Mouse (Mus musculus) kidney, adult 2 months (tissue): ENCODE results near the gene Gm2663. TPM values are rescaled to one million over a fixed set of nuclear protein-coding genes. Genes with fewer than 3 reads are reported as not detected.
"Not testable (repeated sequence)": the region's sequence is repeated elsewhere in the genome, so short reads cannot be mapped to it uniquely, and the experiment has no call there.

ENCODE experiments used
- DNase-seq: peaks from one replicate; pipeline ENCODE4 v3.0.0; 2021
- H3K27ac ChIP-seq: fragments of 200-500 bp; 2 replicates; pipeline ENCODE4 v1.5.1; 2012; ENCODE audit warnings: low read depth, low read length, control low read depth, inconsistent platforms; ENCODE audit not compliant: insufficient read depth
- H3K27me3 ChIP-seq: fragments of 200-500 bp; replicated peaks from 2 replicates; pipeline ENCODE4 v1.6.1; 2012; ENCODE audit warnings: mild to moderate bottlenecking, moderate library complexity, low read length, inconsistent platforms; ENCODE audit not compliant: control insufficient read depth, insufficient read depth
- H3K36me3 ChIP-seq: fragments of 200-500 bp; 2 replicates; pipeline ENCODE4 v1.6.1; 2012; ENCODE audit warnings: mild to moderate bottlenecking, moderate library complexity, low read length, inconsistent platforms; ENCODE audit not compliant: control insufficient read depth, insufficient read depth
- H3K4me1 ChIP-seq: fragments of 200-500 bp; 2 replicates; pipeline ENCODE4 v1.6.1; 2011; ENCODE audit warnings: low read length; ENCODE audit not compliant: control insufficient read depth, insufficient read depth
- H3K4me3 ChIP-seq: fragments of 200-500 bp; 2 replicates; pipeline ENCODE4 v1.5.1; 2011; ENCODE audit warnings: mild to moderate bottlenecking, low read depth, low read length, control low read depth; ENCODE audit not compliant: insufficient read depth
- CTCF ChIP-seq: fragments of 200-500 bp; conservative IDR thresholded peaks from 2 replicates; pipeline ENCODE4 v1.5.1; 2011; ENCODE audit warnings: low read depth, mild to moderate bottlenecking, control low read depth, low read length, moderate library complexity, mixed read lengths; ENCODE audit not compliant: insufficient read depth, insufficient read length
- POLR2A ChIP-seq: fragments of 200-500 bp; IDR thresholded peaks from one replicate; pipeline ENCODE4 v1.6.1; 2011; ENCODE audit warnings: low read depth, low read length, control low read depth
- WGBS: fragments of 180-500 bp; shearing (Covaris S2); methylation state at CpG from one replicate; pipeline ENCODE4 v1.1.7; 2018; 5-methylcytosine and 5-hydroxymethylcytosine counted together
- polyA plus RNA-seq: library from polyadenylated mRNA; depleted of rRNA; stranded (reverse); fragments of >200 nt; gene quantifications from 2 replicates; pipeline ENCODE4 v1.2.3, GENCODE M21; 2012; rRNA removed

Gene Gm2663
- polyA plus RNA-seq, result not detected in 2 replicates

GRCm38 (mm10) chr6:40999379-40999778 lies at the start of gene Gm2663:
TSS of gene Gm2663 (minus strand) at chr6:40999479.
- not testable (repeated sequence) for H3K4me3 ChIP-seq, H3K27me3 ChIP-seq, DNase-seq, H3K4me1 ChIP-seq, H3K36me3 ChIP-seq, H3K27ac ChIP-seq

- TF ChIP-seq POLR2A, result no peak
- no peak for TF ChIP-seq CTCF
- Histone ChIP-seq H3K27ac (no peak overlapping the region), H3K27me3 (no peaks in the 10 kb centered on the region), H3K36me3 (no peaks in the 10 kb centered on the region), H3K4me3 (no peak overlapping the region), H3K4me1 (no peaks in the 10 kb centered on the region)
- 17% methylated on average over 1 of the region's 1 CpGs for WGBS
- DNase-seq, result no peak
Measured at GRCm38 (mm10) chr6:41048602-41049001, 49.3 kb upstream of the Gm2663 start.

GRCm38 (mm10) chr6:41047961-41048360 lies 48.7 kb upstream of the Gm2663 start:
- no peak for DNase-seq
- 86% methylated on average over 1 of the region's 1 CpGs for WGBS
- H3K27me3 ChIP-seq, result no peaks in the 10 kb centered on the region
- H3K27ac ChIP-seq, result no peak overlapping the region
- no peak overlapping the region for H3K4me3 ChIP-seq
- no peaks in the 10 kb centered on the region for H3K36me3 ChIP-seq
- H3K4me1 ChIP-seq, result no peaks in the 10 kb centered on the region
- TF ChIP-seq CTCF, result no peak
- TF ChIP-seq POLR2A, result no peak

GRCm38 (mm10) chr6:41047202-41047601 lies 47.9 kb upstream of the Gm2663 start:
- H3K4me3 ChIP-seq, result no peak overlapping the region
- no peak for DNase-seq
- WGBS, result 88% methylated on average over 1 of the region's 1 CpGs
- no peak for TF ChIP-seq POLR2A
- TF ChIP-seq CTCF, result no peak
- no peak overlapping the region for H3K27ac ChIP-seq
- no peaks in the 10 kb centered on the region for H3K36me3 ChIP-seq
- no peaks in the 10 kb centered on the region for H3K27me3 ChIP-seq
- no peaks in the 10 kb centered on the region for H3K4me1 ChIP-seq

- Histone ChIP-seq H3K27ac (no peak overlapping the region), H3K4me1 (no peaks in the 10 kb centered on the region), H3K27me3 (no peaks in the 10 kb centered on the region), H3K36me3 (no peaks in the 10 kb centered on the region), H3K4me3 (no peak overlapping the region)
- 56% methylated on average over 2 of the region's 2 CpGs for WGBS
- TF ChIP-seq CTCF, result no peak; the same call in 1 of the 2 replicates
- TF ChIP-seq POLR2A, result no peak
- DNase-seq, result no peak
Measured at GRCm38 (mm10) chr6:41046553-41046952, 47.3 kb upstream of the Gm2663 start.

GRCm38 (mm10) chr6:41044753-41045152 lies 45.5 kb upstream of the Gm2663 start:
- TF ChIP-seq POLR2A (no peak), CTCF (no peak)
- no peaks in the 10 kb centered on the region for H3K4me1 ChIP-seq
- DNase-seq, result no peak
- no peaks in the 10 kb centered on the region for H3K27me3 ChIP-seq
- no peak overlapping the region for H3K27ac ChIP-seq
- H3K36me3 ChIP-seq, result no peaks in the 10 kb centered on the region
- H3K4me3 ChIP-seq, result no peak overlapping the region
- WGBS, result 77% methylated on average over 1 of the region's 1 CpGs

- WGBS, result 67% methylated on average over 1 of the region's 1 CpGs
- no peaks in the 10 kb centered on the region for H3K27me3 ChIP-seq
- H3K27ac ChIP-seq, result no peak overlapping the region
- no peaks in the 10 kb centered on the region for H3K36me3 ChIP-seq
- H3K4me3 ChIP-seq, result no peak overlapping the region
- no peaks in the 10 kb centered on the region for H3K4me1 ChIP-seq
- TF ChIP-seq POLR2A (no peak), CTCF (no peak)
- DNase-seq, result no peak
Measured at GRCm38 (mm10) chr6:41044314-41044713, 45.0 kb upstream of the Gm2663 start.

GRCm38 (mm10) chr6:41035409-41035808 lies 36.1 kb upstream of the Gm2663 start, which contains the start of gene 2210010C04Rik:
TSS of gene 2210010C04Rik (minus strand) at chr6:41035509.
- no peaks in the 10 kb centered on the region for H3K4me1 ChIP-seq
- H3K27me3 ChIP-seq, result no peaks in the 10 kb centered on the region
- no peaks in the 10 kb centered on the region for H3K36me3 ChIP-seq
- no peak for DNase-seq
- no peak within 1 kb of the TSS for H3K4me3 ChIP-seq
- H3K27ac ChIP-seq, result no peak within 1 kb of the TSS
- TF ChIP-seq CTCF (no peak), POLR2A (no peak)
